Mouse (Mus musculus): Measurements from ENCODE around the gene Wdr54.
A peak's percentile ranks its signal among the peaks of the same experiment; 100 is the strongest.

The Wdr54 gene

DNA sequence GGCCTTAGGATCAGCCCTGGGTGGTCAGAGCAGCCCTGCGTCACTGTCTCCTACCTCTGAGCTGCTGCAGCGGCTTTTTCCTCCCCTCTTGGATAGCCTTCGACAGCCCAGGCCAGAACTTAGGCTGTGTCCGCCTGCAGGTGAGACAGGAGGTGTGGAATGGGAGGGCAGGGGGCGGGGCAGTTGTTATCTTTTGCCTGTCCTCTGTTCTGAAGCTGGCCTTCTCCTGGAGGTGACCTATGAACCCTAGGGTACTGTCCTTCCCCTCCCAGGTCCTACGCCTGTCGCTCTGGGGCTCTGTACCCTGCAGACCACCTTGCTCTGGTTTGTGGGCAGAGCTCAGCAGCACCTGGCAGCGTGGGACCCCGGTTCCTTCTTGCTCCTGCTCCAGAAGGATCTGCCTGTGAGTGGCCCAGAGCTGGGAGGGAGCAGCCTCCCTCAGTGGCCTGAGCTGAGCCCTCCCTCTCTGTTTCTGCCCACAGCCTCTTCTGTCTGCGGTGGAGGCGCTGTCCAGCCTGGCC is 53.0 kb downstream of the Wdr54 start:
- DNase-seq, result no peak

DNA sequence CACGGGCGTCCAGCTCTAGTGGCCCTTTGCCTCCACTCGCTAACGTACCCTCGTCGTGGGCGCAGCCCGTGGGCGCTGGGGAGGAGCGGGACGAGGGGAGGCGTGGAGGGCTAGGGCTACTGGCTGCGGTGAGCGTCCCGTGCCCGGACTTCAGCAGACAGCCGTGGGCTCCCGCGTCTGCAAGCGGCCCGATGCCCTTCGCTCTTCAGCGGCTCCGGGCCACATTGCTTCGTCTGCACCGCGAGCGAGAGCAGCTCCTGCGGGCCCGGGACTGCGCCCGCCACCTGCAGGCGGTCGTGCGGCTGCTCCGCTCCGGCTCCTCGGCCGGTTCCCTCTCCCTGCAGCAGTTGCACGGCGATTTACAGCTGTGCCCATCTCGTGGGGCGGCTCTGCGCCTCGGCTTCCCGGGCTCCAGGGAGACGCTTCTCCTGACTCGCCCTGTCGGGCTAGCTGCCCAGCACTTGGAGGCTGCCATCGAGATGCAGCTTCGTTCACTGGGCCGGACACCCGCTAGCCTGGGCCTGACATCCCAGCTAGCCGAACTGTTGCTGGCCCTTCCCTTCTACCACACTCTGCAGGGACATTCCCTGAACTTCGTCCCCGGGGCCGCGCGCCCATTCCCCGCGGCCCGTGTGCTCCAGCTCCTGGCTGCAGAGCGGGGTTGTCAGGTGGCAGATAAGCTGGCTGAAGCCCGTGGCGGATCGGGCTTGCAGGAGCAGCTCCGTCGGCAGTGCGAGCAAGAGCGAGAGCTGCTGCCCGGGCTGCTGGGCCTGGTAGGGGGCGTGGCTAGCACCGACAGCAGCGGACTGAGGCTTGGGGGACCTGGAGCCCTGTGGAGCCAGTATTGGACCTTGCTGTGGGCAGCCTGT is 54.3 kb downstream of the Wdr54 start:
- peak in 1 of 2 experiments; percentile 72 for DNase-seq

DNA sequence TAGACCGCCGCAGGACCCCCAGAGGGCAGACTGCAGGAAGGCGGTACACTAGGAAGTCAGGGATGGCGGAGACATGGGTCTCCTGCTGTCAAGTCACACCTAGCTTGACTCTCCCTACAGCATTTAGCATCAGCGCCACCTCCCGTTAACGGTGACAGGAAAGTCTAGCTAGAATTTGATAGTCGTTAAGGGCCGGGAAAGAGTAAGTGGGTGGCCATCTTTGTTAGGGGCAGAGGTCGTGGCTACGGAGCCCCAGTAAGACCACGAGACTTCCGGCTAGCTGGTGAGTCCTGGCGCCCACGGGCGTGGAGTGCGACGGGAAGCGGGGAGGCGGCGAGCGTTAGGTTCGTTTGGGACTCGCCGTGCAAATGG is 54.9 kb downstream of the Wdr54 start, which contains the start of the genes Ccdc142 and Gm42688:
Gene Ccdc142 (plus strand): TSS at position 286 of the 372 bp plus-strand sequence.
Gene Gm42688 (plus strand): TSS at position 302 of the 372 bp plus-strand sequence.
- DNase-seq, result peak; percentile 90 to 93

Data from cerebellum, postnatal 25 days (tissue).